Mouse (Mus musculus): ENCODE results near the gene Psmc3ip. TPM values are rescaled to one million over a fixed set of nuclear protein-coding genes. Genes with fewer than 3 reads are reported as not detected.

The Psmc3ip gene
- polyA plus RNA-seq, 1 experiment from 2014 or later: 9.8 TPM

DNA sequence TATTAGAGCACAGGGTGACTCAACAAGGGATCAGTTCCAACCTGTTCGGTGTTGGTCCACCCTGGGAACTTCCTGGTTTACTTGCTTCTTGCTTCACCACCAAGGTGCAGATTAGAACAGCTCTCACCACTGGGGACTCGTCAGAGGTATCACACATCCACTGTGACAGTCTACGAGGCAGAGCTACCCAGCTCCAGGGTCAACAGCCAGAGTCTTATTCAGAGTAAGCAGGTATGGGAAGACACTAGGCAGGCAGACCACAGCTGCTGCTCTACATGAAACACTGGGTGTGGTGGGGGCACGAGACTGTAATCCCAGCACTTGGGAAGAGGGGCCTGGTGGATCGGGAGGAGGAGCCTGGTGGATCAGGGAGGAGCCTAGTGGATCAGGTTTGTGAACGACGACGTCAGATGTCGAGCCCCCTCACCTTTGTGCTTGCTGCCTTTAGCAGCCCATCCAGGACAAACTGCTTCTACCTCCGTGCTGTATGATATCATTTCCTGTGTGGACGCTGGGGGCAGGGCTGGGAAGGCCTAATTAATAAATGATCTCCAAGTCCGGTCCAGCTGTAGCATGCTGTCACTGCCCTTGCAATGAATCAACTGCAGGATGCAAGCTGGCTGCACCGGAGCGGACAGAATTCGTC is 43.4 kb upstream of the Psmc3ip start:
- H3K36me3 ChIP-seq (ENCODE audit: insufficient read depth, low read length): no peaks in the 10 kb centered on the region
- peak; percentile 65 for DNase-seq (ENCODE audit: low spot score)
- 20% methylated on average over 15 of the region's 15 CpGs for WGBS
- H3K4me3 ChIP-seq (ENCODE audit: low read depth, low read length): no peak overlapping the region
- H3K27me3 ChIP-seq (replicated peaks; ENCODE audit: insufficient read depth, low read length): no peaks in the 10 kb centered on the region
- ATAC-seq: peak; percentile 61
- H3K9me3 ChIP-seq (ENCODE audit: low read length): no peaks in the 10 kb centered on the region
- no peak overlapping the region for H3K4me2 ChIP-seq (replicated peaks; ENCODE audit: low read depth, low read length)
- no peak overlapping the region for H3K27ac ChIP-seq (ENCODE audit: low read length)
- TF ChIP-seq EP300 (IDR thresholded peaks at IDR 0.05) (no peak), CTCF (IDR thresholded peaks at IDR 0.05) (no peak)
- no peak overlapping the region for H3K9ac ChIP-seq (replicated peaks; ENCODE audit: low read depth)
- H3K4me1 ChIP-seq (ENCODE audit: insufficient read depth, low read depth, low read length): peaks cover 1% of the 10 kb centered on the region; the same call in 1 of the 2 replicates

DNA sequence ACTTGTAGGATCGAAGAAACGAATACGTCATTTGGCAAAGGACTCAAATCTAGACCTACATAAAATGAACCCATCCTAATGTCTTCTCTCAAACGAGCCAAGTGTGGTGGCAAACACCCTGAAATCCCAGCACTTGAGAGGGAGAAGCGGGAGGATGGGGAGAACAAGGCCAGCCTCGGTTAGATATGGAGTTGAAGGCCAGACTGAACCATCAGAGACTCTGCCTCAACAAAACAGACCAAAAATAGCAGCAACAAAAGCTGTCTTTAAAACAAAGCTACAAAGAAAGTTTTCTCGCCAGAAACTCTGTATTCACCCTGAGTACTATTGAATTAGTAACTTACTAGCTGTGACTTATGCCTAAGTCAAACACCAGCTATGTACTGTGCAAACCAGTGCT is 41.8 kb upstream of the Psmc3ip start:
- TF ChIP-seq CTCF (IDR thresholded peaks at IDR 0.05) (no peak), EP300 (IDR thresholded peaks at IDR 0.05) (no peak)
- Histone ChIP-seq H3K27ac (ENCODE audit: low read length) (no peak overlapping the region), H3K9me3 (ENCODE audit: low read length) (no peaks in the 10 kb centered on the region), H3K9ac (replicated peaks; ENCODE audit: low read depth) (no peak overlapping the region), H3K36me3 (ENCODE audit: insufficient read depth, low read length) (no peaks in the 10 kb centered on the region), H3K4me2 (replicated peaks; ENCODE audit: low read depth, low read length) (no peak overlapping the region), H3K27me3 (replicated peaks; ENCODE audit: insufficient read depth, low read length) (no peaks in the 10 kb centered on the region), H3K4me1 (ENCODE audit: insufficient read depth, low read depth, low read length) (no peaks in the 10 kb centered on the region), H3K4me3 (ENCODE audit: low read depth, low read length) (no peak overlapping the region)
- 52% methylated on average over 7 of the region's 7 CpGs for WGBS
- DNase-seq (ENCODE audit: low spot score) (no peak), ATAC-seq (no peak)

GRCm38 (mm10) chr11:101134217-101134865 is 39.1 kb upstream of the Psmc3ip start:
- 72% methylated on average over 13 of the region's 13 CpGs for WGBS
- Histone ChIP-seq H3K9ac (replicated peaks; ENCODE audit: low read depth) (no peak overlapping the region), H3K4me3 (ENCODE audit: low read depth, low read length) (no peak overlapping the region), H3K9me3 (ENCODE audit: low read length) (no peaks in the 10 kb centered on the region), H3K4me2 (replicated peaks; ENCODE audit: low read depth, low read length) (no peak overlapping the region), H3K36me3 (ENCODE audit: insufficient read depth, low read length) (no peaks in the 10 kb centered on the region), H3K27me3 (replicated peaks; ENCODE audit: insufficient read depth, low read length) (no peaks in the 10 kb centered on the region), H3K4me1 (ENCODE audit: insufficient read depth, low read depth, low read length) (no peaks in the 10 kb centered on the region), H3K27ac (ENCODE audit: low read length) (no peak overlapping the region)
- DNase-seq (ENCODE audit: low spot score) (no peak), ATAC-seq (no peak)
- TF ChIP-seq CTCF (IDR thresholded peaks at IDR 0.05): no peak
- TF ChIP-seq EP300 (IDR thresholded peaks at IDR 0.05): no peak

DNA sequence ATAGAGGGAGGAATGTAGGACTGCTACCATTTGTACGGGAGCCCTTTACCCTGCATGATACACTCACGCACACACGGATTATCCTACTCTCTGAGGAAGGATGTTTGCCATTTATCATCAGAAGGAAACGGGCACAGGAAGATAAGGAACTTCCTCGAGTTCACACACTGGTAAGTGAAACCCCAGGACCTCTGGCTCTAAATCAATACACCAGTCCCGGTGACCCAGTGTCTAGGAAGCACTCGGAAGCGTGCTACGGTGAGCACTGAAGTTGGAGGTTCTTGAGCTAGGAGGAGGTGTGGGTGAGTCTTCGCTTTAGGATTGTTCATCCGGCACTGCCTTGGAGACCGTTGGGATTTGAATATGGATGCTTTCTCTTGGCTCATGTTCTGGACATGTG is 37.8 kb upstream of the Psmc3ip start:
- H3K36me3 ChIP-seq (ENCODE audit: insufficient read depth, low read length): no peaks in the 10 kb centered on the region
- H3K4me3 ChIP-seq (ENCODE audit: low read depth, low read length): no peak overlapping the region
- TF ChIP-seq CTCF (IDR thresholded peaks at IDR 0.05): no peak
- no peak for TF ChIP-seq EP300 (IDR thresholded peaks at IDR 0.05)
- H3K9ac ChIP-seq (replicated peaks; ENCODE audit: low read depth): no peak overlapping the region
- H3K9me3 ChIP-seq (ENCODE audit: low read length): no peaks in the 10 kb centered on the region
- WGBS: 36% methylated on average over 12 of the region's 12 CpGs
- no peak overlapping the region for H3K4me2 ChIP-seq (replicated peaks; ENCODE audit: low read depth, low read length)
- ATAC-seq (peak; percentile 56), DNase-seq (ENCODE audit: low spot score) (peak; percentile 44)
- H3K4me1 ChIP-seq (ENCODE audit: insufficient read depth, low read depth, low read length): no peaks in the 10 kb centered on the region
- H3K27me3 ChIP-seq (replicated peaks; ENCODE audit: insufficient read depth, low read length): no peaks in the 10 kb centered on the region
- H3K27ac ChIP-seq (ENCODE audit: low read length): no peak overlapping the region

GRCm38 (mm10) chr11:101131701-101132100 is 36.5 kb upstream of the Psmc3ip start:
- no peaks in the 10 kb centered on the region for H3K36me3 ChIP-seq (ENCODE audit: insufficient read depth, low read length)
- no peaks in the 10 kb centered on the region for H3K27me3 ChIP-seq (replicated peaks; ENCODE audit: insufficient read depth, low read length)
- ATAC-seq: no peak
- no peak overlapping the region for H3K4me2 ChIP-seq (replicated peaks; ENCODE audit: low read depth, low read length)
- no peaks in the 10 kb centered on the region for H3K9me3 ChIP-seq (ENCODE audit: low read length)
- H3K4me3 ChIP-seq (ENCODE audit: low read depth, low read length): no peak overlapping the region
- WGBS: 83% methylated on average over 6 of the region's 6 CpGs
- peak; percentile 37 for DNase-seq (ENCODE audit: low spot score)
- no peak overlapping the region for H3K27ac ChIP-seq (ENCODE audit: low read length)
- TF ChIP-seq EP300 (IDR thresholded peaks at IDR 0.05): no peak
- peak; percentile 62 for TF ChIP-seq CTCF (IDR thresholded peaks at IDR 0.05)
- no peak overlapping the region for H3K9ac ChIP-seq (replicated peaks; ENCODE audit: low read depth)
- no peaks in the 10 kb centered on the region for H3K4me1 ChIP-seq (ENCODE audit: insufficient read depth, low read depth, low read length)

GRCm38 (mm10) chr11:101131187-101131586 is 36.0 kb upstream of the Psmc3ip start:
- Histone ChIP-seq H3K36me3 (ENCODE audit: insufficient read depth, low read length) (no peaks in the 10 kb centered on the region), H3K4me3 (ENCODE audit: low read depth, low read length) (no peak overlapping the region), H3K4me1 (ENCODE audit: insufficient read depth, low read depth, low read length) (no peaks in the 10 kb centered on the region), H3K9ac (replicated peaks; ENCODE audit: low read depth) (no peak overlapping the region), H3K4me2 (replicated peaks; ENCODE audit: low read depth, low read length) (no peak overlapping the region), H3K27me3 (replicated peaks; ENCODE audit: insufficient read depth, low read length) (no peaks in the 10 kb centered on the region), H3K27ac (ENCODE audit: low read length) (no peak overlapping the region), H3K9me3 (ENCODE audit: low read length) (no peaks in the 10 kb centered on the region)
- DNase-seq (ENCODE audit: low spot score) (no peak), ATAC-seq (no peak)
- 91% methylated on average over 2 of the region's 2 CpGs for WGBS
- TF ChIP-seq EP300 (IDR thresholded peaks at IDR 0.05) (no peak), CTCF (IDR thresholded peaks at IDR 0.05) (no peak)

All from lung, postnatal 0 days (tissue).